Mouse (Mus musculus): Measurements from ENCODE around the gene H3f3b.
A peak's percentile ranks its signal among the peaks of the same experiment; 100 is the strongest.

Gene H3f3b

GRCm38 (mm10) chr11:115997662-115998061 lies 30.1 kb downstream of the H3f3b start:
- DNase-seq: no peak

- no peak for DNase-seq
These were observed 30.7 kb downstream of the H3f3b start for GRCm38 (mm10) chr11:115997047-115997446.

GRCm38 (mm10) chr11:115995256-115995655 lies 32.5 kb downstream of the H3f3b start:
- no peak for DNase-seq

GRCm38 (mm10) chr11:115992098-115992497 lies 35.7 kb downstream of the H3f3b start:
- DNase-seq: peak; percentile 78

- no peak for DNase-seq
These were observed 38.1 kb downstream of the H3f3b start for GRCm38 (mm10) chr11:115989686-115990085.

GRCm38 (mm10) chr11:115983291-115983690 lies 44.5 kb downstream of the H3f3b start:
- DNase-seq: no peak

- no peak for DNase-seq
These were observed 45.3 kb downstream of the H3f3b start for GRCm38 (mm10) chr11:115982472-115982871.

- DNase-seq: no peak
These were observed 52.2 kb downstream of the H3f3b start for GRCm38 (mm10) chr11:115975544-115975943.

GRCm38 (mm10) chr11:115975083-115975420 lies 52.7 kb downstream of the H3f3b start:
- no peak for DNase-seq

GRCm38 (mm10) chr11:115974309-115975082 lies 53.3 kb downstream of the H3f3b start, which contains the start of gene Itgb4:
Itgb4 (plus strand) TSS chr11:115974709.
- DNase-seq: no peak
